Mouse (Mus musculus) midbrain, embryonic 13.5 days (tissue): ENCODE data around the gene Grin2c. TPM values are rescaled to one million over a fixed set of nuclear protein-coding genes. Genes with fewer than 3 reads are reported as not detected.

Experiments used
- ATAC-seq: fragments of 200-750 bp; cut with Nextera tagmentation; 2 replicates; pipeline ENCODE4 v1.8.0; 2017; ENCODE audit warnings: mild to moderate bottlenecking, moderate TSS enrichment, moderate library complexity
- H3K27ac ChIP-seq: fragments of 300-500 bp; sonication (generic); 2 replicates; pipeline ENCODE4 v1.5.1; 2015; ENCODE audit warnings: inconsistent platforms, mild to moderate bottlenecking, moderate library complexity
- H3K27me3 ChIP-seq: fragments of 300-500 bp; sonication (generic); 2 replicates; pipeline ENCODE4 v1.6.1; 2015; ENCODE audit warnings: mild to moderate bottlenecking, inconsistent platforms
- H3K36me3 ChIP-seq: fragments of 300-500 bp; sonication (generic); 2 replicates; pipeline ENCODE4 v1.6.1; 2015; ENCODE audit warnings: mild to moderate bottlenecking, inconsistent platforms
- H3K4me1 ChIP-seq: fragments of 300-500 bp; sonication (generic); replicated peaks from 2 replicates; pipeline ENCODE4 v1.6.1; 2015; ENCODE audit warnings: inconsistent platforms
- H3K4me2 ChIP-seq: fragments of 300-500 bp; sonication (generic); replicated peaks from 2 replicates; pipeline ENCODE4 v1.6.1; 2015; ENCODE audit warnings: moderate library complexity, mild to moderate bottlenecking, inconsistent platforms
- H3K4me3 ChIP-seq: fragments of 300-500 bp; sonication (generic); replicated peaks from 2 replicates; pipeline ENCODE4 v1.5.1; 2015; ENCODE audit warnings: mild to moderate bottlenecking, inconsistent platforms
- H3K9ac ChIP-seq: fragments of 300-500 bp; sonication (generic); replicated peaks from 2 replicates; pipeline ENCODE4 v1.6.1; 2015; ENCODE audit warnings: mild to moderate bottlenecking, inconsistent platforms
- H3K9me3 ChIP-seq: fragments of 300-500 bp; sonication (generic); 2 replicates; pipeline ENCODE4 v1.6.1; 2016; ENCODE audit warnings: mild to moderate bottlenecking, inconsistent platforms
- WGBS: fragments of 180-500 bp; shearing (Covaris S2); methylation state at CpG from one replicate; pipeline ENCODE4 v1.1.7; 2015; 5-methylcytosine and 5-hydroxymethylcytosine counted together
- polyA plus RNA-seq: library from polyadenylated mRNA; unstranded; fragments of >200 nt; fragmentation: Nextera tagmentation; extraction: Ambion mirVana; gene quantifications from 2 replicates; pipeline ENCODE4 v1.2.1, GENCODE M21; 2015

Gene Grin2c
- polyA plus RNA-seq, 1 experiment from 2014 or later: 0.12 TPM

DNA sequence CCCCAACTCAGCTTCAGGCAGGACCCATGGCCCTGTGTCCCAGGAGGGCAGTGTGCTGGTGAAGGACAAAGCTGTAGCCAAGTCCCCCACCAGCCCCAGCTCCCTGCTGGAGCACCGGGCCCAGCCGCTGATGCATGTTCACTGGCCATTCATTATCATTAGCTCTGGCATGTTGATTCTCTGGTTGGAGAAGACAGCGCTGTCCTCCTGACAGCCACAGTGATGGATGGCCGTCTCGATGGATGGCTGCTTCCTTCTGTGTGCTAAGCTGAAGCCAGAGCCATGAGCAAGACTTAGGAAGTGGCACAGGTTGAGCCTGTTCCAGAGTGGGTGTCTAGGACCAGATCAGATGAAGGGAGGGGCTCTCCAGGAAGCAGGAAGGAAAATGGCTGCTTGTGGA lies 30.5 kb downstream of the Grin2c start:
- WGBS: 67% methylated on average over 5 of the region's 5 CpGs
- peaks cover 57% of the 10 kb centered on the region for H3K4me1 ChIP-seq

GRCm38 (mm10) chr11:115234320-115235044 lies 32.6 kb downstream of the Grin2c start:
- peak; percentile 25; the same call in 1 of the 2 replicates for ATAC-seq
- no peaks in the 10 kb centered on the region for H3K36me3 ChIP-seq
- H3K27ac ChIP-seq: no peak overlapping the region; the same call in 1 of the 2 replicates

More for the DNA sequence above, 30.5 kb downstream of the Grin2c start:
- no peak for ATAC-seq
- H3K27me3 ChIP-seq: no peaks in the 10 kb centered on the region
- H3K9me3 ChIP-seq: no peaks in the 10 kb centered on the region
- H3K4me3 ChIP-seq: no peak overlapping the region
- H3K27ac ChIP-seq: no peak overlapping the region
- H3K36me3 ChIP-seq: no peaks in the 10 kb centered on the region
- no peak overlapping the region for H3K4me2 ChIP-seq
- H3K9ac ChIP-seq: no peak overlapping the region

DNA sequence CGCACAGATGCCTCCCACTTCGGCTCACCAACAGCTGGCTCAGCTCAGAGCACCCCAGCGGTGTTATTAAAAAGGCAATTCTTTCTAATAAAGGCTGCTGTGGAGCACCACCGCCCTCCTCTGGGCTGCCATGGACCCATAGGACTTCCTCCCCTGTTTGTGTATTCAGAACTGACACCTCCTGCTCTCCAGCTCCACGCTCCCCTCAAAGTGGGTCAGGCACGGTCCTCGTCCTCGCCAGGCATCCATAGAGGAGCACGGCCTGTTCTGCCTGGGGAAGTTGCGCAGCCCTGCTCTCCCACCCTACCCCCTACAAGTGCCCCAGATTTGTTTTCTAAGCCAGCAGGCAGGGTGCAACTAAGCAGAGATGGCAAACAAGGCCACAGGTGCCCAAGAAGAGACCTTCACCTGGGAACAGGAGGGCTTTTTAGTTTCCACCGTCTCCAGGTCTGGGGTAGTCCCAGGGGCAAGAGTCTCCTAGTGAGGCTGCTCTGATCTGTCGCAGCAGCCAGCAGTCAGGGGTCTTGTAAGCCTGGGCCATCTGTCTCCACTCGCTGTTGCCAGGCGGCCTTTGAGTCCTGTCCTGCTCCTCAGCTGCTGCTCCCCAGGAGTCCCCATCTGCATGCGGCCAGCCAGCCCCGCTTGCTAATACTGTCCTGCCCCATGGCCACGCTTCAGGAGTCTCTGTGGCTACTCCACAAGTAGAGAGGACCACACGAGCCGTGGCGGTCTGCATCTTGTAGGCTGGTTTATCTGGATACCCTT lies 33.3 kb downstream of the Grin2c start:
- H3K36me3 ChIP-seq: no peaks in the 10 kb centered on the region
- no peak overlapping the region for H3K4me3 ChIP-seq
- H3K4me1 ChIP-seq: peaks cover 70% of the 10 kb centered on the region
- no peaks in the 10 kb centered on the region for H3K9me3 ChIP-seq
- no peaks in the 10 kb centered on the region for H3K27me3 ChIP-seq
- 24% methylated on average over 20 of the region's 20 CpGs for WGBS
- H3K9ac ChIP-seq: no peak overlapping the region
- peak overlapping the region; percentile 45; the same call in 1 of the 2 replicates for H3K27ac ChIP-seq
- peak; percentile 52 for ATAC-seq
- no peak overlapping the region for H3K4me2 ChIP-seq

More at GRCm38 (mm10) chr11:115234320-115235044, 32.6 kb downstream of the Grin2c start:
- H3K4me1 ChIP-seq: peaks cover 67% of the 10 kb centered on the region
- H3K9ac ChIP-seq: no peak overlapping the region
- 70% methylated on average over 15 of the region's 15 CpGs for WGBS
- no peak overlapping the region for H3K4me2 ChIP-seq
- H3K27me3 ChIP-seq: no peaks in the 10 kb centered on the region
- H3K4me3 ChIP-seq: no peak overlapping the region
- H3K9me3 ChIP-seq: no peaks in the 10 kb centered on the region

- Histone ChIP-seq H3K27me3 (no peaks in the 10 kb centered on the region), H3K9me3 (no peaks in the 10 kb centered on the region), H3K9ac (no peak overlapping the region), H3K36me3 (no peaks in the 10 kb centered on the region), H3K4me2 (no peak overlapping the region), H3K4me3 (no peak overlapping the region), H3K27ac (no peak overlapping the region; the same call in 1 of the 2 replicates), H3K4me1 (peaks cover 73% of the 10 kb centered on the region)
- no peak for ATAC-seq
- WGBS: 68% methylated on average over 5 of the region's 5 CpGs
These were observed 34.2 kb downstream of the Grin2c start for GRCm38 (mm10) chr11:115232889-115233288.

DNA sequence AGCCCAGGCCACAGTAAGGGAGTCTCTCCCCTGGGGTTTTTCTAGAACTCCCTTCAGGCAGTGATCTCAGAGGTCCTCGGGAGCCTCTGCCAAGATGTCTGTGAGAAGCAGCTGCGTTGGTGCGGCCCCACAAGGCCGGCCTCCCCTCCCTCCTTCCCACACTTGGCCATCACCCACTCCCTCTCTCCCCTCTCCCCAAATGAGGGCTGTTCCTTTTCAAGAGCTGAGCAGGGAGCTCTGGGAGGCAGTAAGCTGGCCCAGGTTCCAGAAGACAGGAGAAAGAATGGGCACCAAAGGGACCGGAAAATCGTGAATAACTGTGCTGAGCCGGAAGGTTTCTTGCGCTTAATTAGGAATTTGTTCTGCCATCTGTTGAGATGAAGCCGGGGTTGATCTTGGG lies 35.1 kb downstream of the Grin2c start:
- no peak for ATAC-seq
- peaks cover 83% of the 10 kb centered on the region for H3K4me1 ChIP-seq
- WGBS: 32% methylated on average over 9 of the region's 9 CpGs
- no peak overlapping the region for H3K9ac ChIP-seq
- H3K4me3 ChIP-seq: no peak overlapping the region
- peak overlapping the region; percentile 26; the same call in 1 of the 2 replicates for H3K27ac ChIP-seq
- H3K4me2 ChIP-seq: no peak overlapping the region
- no peaks in the 10 kb centered on the region for H3K9me3 ChIP-seq
- no peaks in the 10 kb centered on the region for H3K27me3 ChIP-seq
- H3K36me3 ChIP-seq: no peaks in the 10 kb centered on the region

GRCm38 (mm10) chr11:115231168-115231915 lies 35.7 kb downstream of the Grin2c start:
- no peak for ATAC-seq
- Histone ChIP-seq H3K36me3 (no peaks in the 10 kb centered on the region), H3K4me3 (no peak overlapping the region), H3K9me3 (no peaks in the 10 kb centered on the region), H3K4me2 (no peak overlapping the region), H3K9ac (no peak overlapping the region), H3K27ac (peak overlapping the region; percentile 26; the same call in 1 of the 2 replicates), H3K27me3 (no peaks in the 10 kb centered on the region), H3K4me1 (peaks cover 85% of the 10 kb centered on the region)
- WGBS: 53% methylated on average over 14 of the region's 14 CpGs

- ATAC-seq: no peak
- WGBS: 50% methylated on average over 15 of the region's 15 CpGs
- no peaks in the 10 kb centered on the region for H3K36me3 ChIP-seq
These were observed 37.8 kb downstream of the Grin2c start for GRCm38 (mm10) chr11:115229021-115229930.

GRCm38 (mm10) chr11:115228430-115228829 lies 38.6 kb downstream of the Grin2c start:
- Histone ChIP-seq H3K27ac (no peak overlapping the region), H3K4me3 (no peak overlapping the region), H3K36me3 (no peaks in the 10 kb centered on the region), H3K9ac (no peak overlapping the region), H3K27me3 (no peaks in the 10 kb centered on the region), H3K4me2 (no peak overlapping the region), H3K4me1 (peaks cover 85% of the 10 kb centered on the region), H3K9me3 (no peaks in the 10 kb centered on the region)
- 62% methylated on average over 7 of the region's 7 CpGs for WGBS
- ATAC-seq: no peak

More at GRCm38 (mm10) chr11:115229021-115229930, 37.8 kb downstream of the Grin2c start:
- Histone ChIP-seq H3K4me2 (no peak overlapping the region), H3K4me1 (peaks cover 90% of the 10 kb centered on the region), H3K9me3 (no peaks in the 10 kb centered on the region), H3K4me3 (no peak overlapping the region), H3K9ac (no peak overlapping the region), H3K27me3 (no peaks in the 10 kb centered on the region), H3K27ac (no peak overlapping the region)

DNA sequence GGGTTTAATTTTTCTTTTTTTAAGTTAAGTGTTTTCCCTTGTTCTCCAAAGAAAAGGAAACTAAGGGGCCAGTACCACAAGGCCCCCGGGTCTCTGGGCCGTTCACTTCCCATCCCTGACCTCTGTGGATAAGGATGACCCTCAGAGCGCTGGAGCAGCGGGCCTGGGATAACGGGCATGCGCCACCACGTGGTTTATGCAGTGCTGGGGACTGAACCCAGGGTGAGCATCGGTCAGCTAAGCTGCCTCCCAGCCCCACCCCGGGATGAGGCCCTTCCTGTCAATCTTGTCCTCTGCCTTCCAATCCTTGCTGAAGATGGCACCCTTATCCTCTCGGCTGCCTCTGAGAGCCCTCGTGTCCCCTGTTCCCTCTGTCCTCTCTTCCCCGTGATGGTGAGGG lies 39.4 kb downstream of the Grin2c start:
- no peaks in the 10 kb centered on the region for H3K27me3 ChIP-seq
- no peaks in the 10 kb centered on the region for H3K9me3 ChIP-seq
- no peak overlapping the region for H3K4me3 ChIP-seq
- H3K4me1 ChIP-seq: peaks cover 79% of the 10 kb centered on the region
- H3K9ac ChIP-seq: no peak overlapping the region; the same call in 1 of the 2 replicates
- 17% methylated on average over 12 of the region's 12 CpGs for WGBS
- no peaks in the 10 kb centered on the region for H3K36me3 ChIP-seq
- peak overlapping the region; percentile 71 for H3K27ac ChIP-seq
- H3K4me2 ChIP-seq: no peak overlapping the region
- peak; percentile 13; the same call in 1 of the 2 replicates for ATAC-seq

- no peaks in the 10 kb centered on the region for H3K27me3 ChIP-seq
- peaks cover 79% of the 10 kb centered on the region for H3K4me1 ChIP-seq
- H3K4me2 ChIP-seq: peak overlapping the region; percentile 26
- no peaks in the 10 kb centered on the region for H3K9me3 ChIP-seq
- H3K36me3 ChIP-seq: no peaks in the 10 kb centered on the region
- no peak overlapping the region for H3K4me3 ChIP-seq
- peak overlapping the region; percentile 71 for H3K27ac ChIP-seq
- ATAC-seq: peak; percentile 74
- 19% methylated on average over 14 of the region's 14 CpGs for WGBS
- peak overlapping the region; percentile 39; the same call in 1 of the 2 replicates for H3K9ac ChIP-seq
These were observed 40.1 kb downstream of the Grin2c start for GRCm38 (mm10) chr11:115226811-115227491.
